Mouse (Mus musculus) CD8-positive naive resting alpha-beta T cell, adult 2 months (primary cell): Measurements from ENCODE around the gene Ror2.

Experiments used
- DNase-seq, 2 experiments: peaks; one replicate each; pipeline ENCODE4 v3.0.0; 2022; ENCODE audit warnings: low read depth in 2 of 2, low spot score in 2 of 2

Gene Ror2

GRCm38 (mm10) chr13:53274771-53275170 lies 11.2 kb downstream of the Ror2 start:
- no peak for DNase-seq

- DNase-seq, result no peak
These were observed 14.3 kb downstream of the Ror2 start for GRCm38 (mm10) chr13:53271595-53271994.

GRCm38 (mm10) chr13:53270549-53270948 lies 15.4 kb downstream of the Ror2 start:
- DNase-seq, result no peak

GRCm38 (mm10) chr13:53268541-53268940 lies 17.4 kb downstream of the Ror2 start:
- no peak for DNase-seq

GRCm38 (mm10) chr13:53267849-53268248 lies 18.1 kb downstream of the Ror2 start:
- no peak for DNase-seq

GRCm38 (mm10) chr13:53267155-53267554 lies 18.8 kb downstream of the Ror2 start:
- DNase-seq, result no peak

GRCm38 (mm10) chr13:53266543-53266951 lies 19.4 kb downstream of the Ror2 start:
- no peak for DNase-seq

- DNase-seq, result no peak
These were observed 21.0 kb downstream of the Ror2 start for GRCm38 (mm10) chr13:53264896-53265295.

- no peak for DNase-seq
These were observed 23.2 kb downstream of the Ror2 start for GRCm38 (mm10) chr13:53262509-53263250.

GRCm38 (mm10) chr13:53261106-53261771 lies 24.7 kb downstream of the Ror2 start:
- DNase-seq, result no peak

- DNase-seq, result no peak
These were observed 27.0 kb downstream of the Ror2 start for GRCm38 (mm10) chr13:53258943-53259342.

GRCm38 (mm10) chr13:53258497-53258896 lies 27.4 kb downstream of the Ror2 start:
- no peak for DNase-seq

GRCm38 (mm10) chr13:53253255-53253654 lies 32.7 kb downstream of the Ror2 start:
- no peak for DNase-seq

- no peak for DNase-seq
These were observed 37.1 kb downstream of the Ror2 start for GRCm38 (mm10) chr13:53248586-53249401.

GRCm38 (mm10) chr13:53248080-53248479 lies 37.8 kb downstream of the Ror2 start:
- no peak for DNase-seq

- DNase-seq, result no peak
These were observed 38.7 kb downstream of the Ror2 start for GRCm38 (mm10) chr13:53247175-53247574.

GRCm38 (mm10) chr13:53244151-53244550 lies 41.8 kb downstream of the Ror2 start:
- DNase-seq, result no peak

GRCm38 (mm10) chr13:53237455-53237854 lies 48.5 kb downstream of the Ror2 start:
- DNase-seq, result no peak

GRCm38 (mm10) chr13:53236434-53237401 lies 49.2 kb downstream of the Ror2 start:
- no peak for DNase-seq

- DNase-seq, result no peak
These were observed 50.0 kb downstream of the Ror2 start for GRCm38 (mm10) chr13:53235953-53236352.

GRCm38 (mm10) chr13:53234844-53235243 lies 51.1 kb downstream of the Ror2 start:
- no peak for DNase-seq
